In the genomic region with DNA sequence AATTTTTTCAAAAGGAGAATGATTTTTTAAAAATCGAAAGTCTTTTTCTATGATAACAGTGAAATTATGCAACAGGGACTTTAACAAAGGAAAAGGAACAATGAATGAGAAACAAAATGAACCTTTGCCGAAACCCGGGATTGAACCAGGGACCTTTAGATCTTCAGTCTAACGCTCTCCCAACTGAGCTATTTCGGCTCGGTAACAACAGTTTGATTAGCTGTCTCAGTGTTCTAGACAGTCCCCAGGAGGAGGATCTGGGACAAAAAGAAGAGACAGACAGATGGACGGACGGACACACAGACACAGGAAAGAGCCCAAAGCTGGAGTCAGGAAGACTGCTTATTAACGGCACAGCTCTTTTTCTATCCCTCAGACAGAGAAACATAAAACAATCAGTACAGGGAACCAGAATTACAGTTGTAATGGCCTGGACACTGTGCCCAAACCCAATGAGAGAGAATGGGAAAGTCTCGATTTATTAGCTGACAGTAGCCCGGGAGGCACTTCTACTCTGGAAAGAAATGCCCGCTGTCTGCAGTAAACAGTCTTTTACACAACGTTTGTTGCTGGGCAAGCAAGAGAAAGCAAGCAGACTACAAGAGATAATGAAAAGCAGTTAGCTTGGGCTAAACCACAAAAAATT, we compare ENCODE assay signal across 8 mouse cellular contexts. TPM values are rescaled to one million over a fixed set of nuclear protein-coding genes. Genes with fewer than 3 reads are reported as not detected.
DNase-seq lines count a peak whose midpoint lies in the region; ATAC-seq and TF ChIP-seq lines count a peak whose summit lies in the region.

No protein-coding gene starts in this region.

- peak overlapping the region; percentile 61 for H3K4me3 ChIP-seq in G1E (ENCODE audit: low read depth, low read length)
- H3K4me3 ChIP-seq in heart, embryonic 12.5 days, result peak overlapping the region; percentile 57
- peak overlapping the region; percentile 31 for H3K4me3 ChIP-seq in liver, postnatal 0 days (ENCODE audit: low read depth, low read length)
- peak overlapping the region; percentile 19; the same call in 1 of the 2 replicates for H3K4me3 ChIP-seq in neural tube, embryonic 14.5 days (ENCODE audit: low read depth, low read length)

- peaks cover 15% of the 10 kb centered on the region for H3K4me1 ChIP-seq in G1E (ENCODE audit: insufficient read depth, low read depth, low read length)
- H3K4me1 ChIP-seq in heart, embryonic 12.5 days (replicated peaks), result no peaks in the 10 kb centered on the region
- H3K4me1 ChIP-seq in liver, postnatal 0 days (ENCODE audit: insufficient read depth), result peaks cover 3% of the 10 kb centered on the region; the same call in 1 of the 2 replicates
- H3K4me1 ChIP-seq in neural tube, embryonic 14.5 days (ENCODE audit: control insufficient read depth, insufficient read depth, low read length), result no peaks in the 10 kb centered on the region

- no peaks in the 10 kb centered on the region for H3K36me3 ChIP-seq in G1E (replicated peaks)
- no peaks in the 10 kb centered on the region for H3K36me3 ChIP-seq in heart, embryonic 12.5 days
- no peaks in the 10 kb centered on the region for H3K36me3 ChIP-seq in liver, postnatal 0 days (replicated peaks; ENCODE audit: insufficient read depth, low read length)
- H3K36me3 ChIP-seq in neural tube, embryonic 14.5 days (ENCODE audit: control insufficient read depth, insufficient read depth, low read length), result no peaks in the 10 kb centered on the region

- peaks cover 13% of the 10 kb centered on the region; the same call in 1 of the 2 replicates for H3K27me3 ChIP-seq in G1E (ENCODE audit: insufficient read depth, low read length)
- no peaks in the 10 kb centered on the region for H3K27me3 ChIP-seq in heart, embryonic 12.5 days (replicated peaks)
- H3K27me3 ChIP-seq in liver, postnatal 0 days (ENCODE audit: insufficient read depth, low read length), result no peaks in the 10 kb centered on the region
- no peaks in the 10 kb centered on the region for H3K27me3 ChIP-seq in neural tube, embryonic 14.5 days (ENCODE audit: control insufficient read depth, insufficient read depth, low read length)

- H3K9ac ChIP-seq in heart, embryonic 12.5 days, result peak overlapping the region; percentile 39; the same call in 1 of the 2 replicates
- H3K9ac ChIP-seq in liver, postnatal 0 days (replicated peaks), result no peak overlapping the region; the same call in 1 of the 2 replicates
- H3K9ac ChIP-seq in neural tube, embryonic 14.5 days (replicated peaks; ENCODE audit: low read depth, low read length), result no peak overlapping the region

- peak; percentile 53 for DNase-seq in 3134 (ENCODE audit: extremely low read depth, insufficient read length, low spot score)
- no peak for DNase-seq in G1E (ENCODE audit: low spot score)
- DNase-seq in embryo, embryonic 10 days (ENCODE audit: low spot score), result peak; percentile 87
- DNase-seq in kidney, postnatal 36 days, result peak; percentile 0 to 3
- DNase-seq in liver, postnatal 0 days, result peak; percentile 66

- no peak overlapping the region for H3K27ac ChIP-seq in heart, embryonic 12.5 days (ENCODE audit: poor library complexity, severe bottlenecking)
- no peak overlapping the region for H3K27ac ChIP-seq in liver, postnatal 0 days (ENCODE audit: low read depth)
- no peak overlapping the region for H3K27ac ChIP-seq in neural tube, embryonic 14.5 days (ENCODE audit: low read depth, low read length)

- no peak for TF ChIP-seq CTCF in G1E (IDR thresholded peaks at IDR 0.05; ENCODE audit: low read depth, low read length)
- TF ChIP-seq CTCF in liver, postnatal 0 days (IDR thresholded peaks at IDR 0.05; ENCODE audit: low read depth), result no peak

- H3K4me2 ChIP-seq in heart, embryonic 12.5 days, result peak overlapping the region; percentile 64
- H3K4me2 ChIP-seq in liver, postnatal 0 days (ENCODE audit: low read depth, low read length), result peak overlapping the region; percentile 60
- peak overlapping the region; percentile 33 for H3K4me2 ChIP-seq in neural tube, embryonic 14.5 days (ENCODE audit: low read depth, low read length)

- WGBS in heart, embryonic 12.5 days, result 1% methylated on average over 13 of the region's 13 CpGs
- 1% methylated on average over 13 of the region's 13 CpGs for WGBS in liver, postnatal 0 days (ENCODE audit: insufficient replicate concordance)
- WGBS in neural tube, embryonic 14.5 days, result 1% methylated on average over 13 of the region's 13 CpGs

- H3K9me3 ChIP-seq in G1E (replicated peaks), result no peaks in the 10 kb centered on the region
- H3K9me3 ChIP-seq in heart, embryonic 12.5 days (replicated peaks), result no peaks in the 10 kb centered on the region
- no peaks in the 10 kb centered on the region for H3K9me3 ChIP-seq in liver, postnatal 0 days (ENCODE audit: low read length)
- H3K9me3 ChIP-seq in neural tube, embryonic 14.5 days (ENCODE audit: control insufficient read depth, low read length), result no peaks in the 10 kb centered on the region

- no peak for ATAC-seq in G1E (ENCODE audit: extremely low read depth, insufficient number of reproducible peaks, low FRiP score, poor library complexity, severe bottlenecking)
- ATAC-seq in heart, embryonic 12.5 days (ENCODE audit: insufficient number of reproducible peaks, low FRiP score), result peak; percentile 71
- peak; percentile 72 for ATAC-seq in liver, postnatal 0 days
- peak; percentile 69 for ATAC-seq in neural tube, embryonic 14.5 days (ENCODE audit: low read depth)
- ATAC-seq in erythroid progenitor cell, adult 5-6 weeks (replicated peaks; ENCODE audit: low FRiP score, poor library complexity, severe bottlenecking), result no peak; the same call in 1 of the 2 replicates

- no peak for TF ChIP-seq EP300 in liver, postnatal 0 days (IDR thresholded peaks at IDR 0.05; ENCODE audit: low read depth)

RNA-seq across cellular contexts. Expression of gene Hist1h2br, which starts 49.3 kb away (rescaled TPM):
- total RNA-seq in G1E (2014; fragmentation: Nextera tagmentation) (1,040 and 1,147 TPM in 2 replicates), G1E (2017) (1,116 and 1,141 TPM in 2 replicates)
- polyA plus RNA-seq in G1E (2012), result 4.6 and 25.4 TPM in 2 replicates
- 8.1 and 12.8 TPM in 2 replicates for polyA plus RNA-seq in heart, embryonic 12.5 days (2016; fragmentation: Nextera tagmentation; extraction: Ambion mirVana)
- polyA plus RNA-seq in liver, postnatal 0 days (2015; fragmentation: Nextera tagmentation; extraction: Ambion mirVana), result 14.9 and 15.6 TPM in 2 replicates
- 2.4 and 4.8 TPM in 2 replicates for polyA plus RNA-seq in neural tube, embryonic 14.5 days (2014; fragmentation: Nextera tagmentation; extraction: Ambion mirVana)
- 696 and 939 TPM in 2 replicates for total RNA-seq in erythroid progenitor cell, adult 5-6 weeks (2015; ENCODE audit: low replicate concordance)
- total RNA-seq in erythroid progenitor cell, adult 5-6 weeks (2017; ENCODE audit: low replicate concordance), result 393 and 1,610 TPM in 2 replicates

RNA-seq across cellular contexts. Expression of gene Hist1h2ap, which starts 49.6 kb away (rescaled TPM):
- total RNA-seq in G1E (2014; fragmentation: Nextera tagmentation), result 653 and 691 TPM in 2 replicates
- 2,134 and 3,440 TPM in 2 replicates for total RNA-seq in G1E (2017)
- 8,984 and 13,644 TPM in 2 replicates for polyA plus RNA-seq in G1E (2012)
- polyA plus RNA-seq in heart, embryonic 12.5 days (2016; fragmentation: Nextera tagmentation; extraction: Ambion mirVana), result 2,122 and 2,141 TPM in 2 replicates
- polyA plus RNA-seq in liver, postnatal 0 days (2015; fragmentation: Nextera tagmentation; extraction: Ambion mirVana), result 3,753 and 3,756 TPM in 2 replicates
- polyA plus RNA-seq in neural tube, embryonic 14.5 days (2014; fragmentation: Nextera tagmentation; extraction: Ambion mirVana), result 268 and 373 TPM in 2 replicates
- 209 and 329 TPM in 2 replicates for total RNA-seq in erythroid progenitor cell, adult 5-6 weeks (2015; ENCODE audit: low replicate concordance)
- total RNA-seq in erythroid progenitor cell, adult 5-6 weeks (2017; ENCODE audit: low replicate concordance), result 6,300 and 16,342 TPM in 2 replicates

RNA-seq across cellular contexts. Expression of gene Hist1h4n, which starts 50.9 kb away (rescaled TPM):
- total RNA-seq in G1E (2014; fragmentation: Nextera tagmentation) (349 and 456 TPM in 2 replicates), G1E (2017) (3,540 and 3,844 TPM in 2 replicates)
- polyA plus RNA-seq in G1E (2012), result 15.7 and 41.0 TPM in 2 replicates
- polyA plus RNA-seq in heart, embryonic 12.5 days (2016; fragmentation: Nextera tagmentation; extraction: Ambion mirVana), result 8.4 and 15.5 TPM in 2 replicates
- polyA plus RNA-seq in liver, postnatal 0 days (2015; fragmentation: Nextera tagmentation; extraction: Ambion mirVana), result 9.2 and 9.8 TPM in 2 replicates
- polyA plus RNA-seq in neural tube, embryonic 14.5 days (2014; fragmentation: Nextera tagmentation; extraction: Ambion mirVana), result 4.7 and 7.3 TPM in 2 replicates
- total RNA-seq in erythroid progenitor cell, adult 5-6 weeks (2015; ENCODE audit: low replicate concordance), result 169 and 258 TPM in 2 replicates
- total RNA-seq in erythroid progenitor cell, adult 5-6 weeks (2017; ENCODE audit: low replicate concordance), result 2,740 and 4,790 TPM in 2 replicates

Comparison
In these comparisons a context has a peak if more than half of its experiments do, and no peak if none do; other contexts are left out.
1. ATAC-seq: peak in heart, embryonic 12.5 days (single experiment), liver, postnatal 0 days (single experiment) and neural tube, embryonic 14.5 days (single experiment); none in G1E (single experiment) and erythroid progenitor cell, adult 5-6 weeks (single experiment).
2. Peak in every context shown above with its lines, with median percentiles within 50 percentile points of each other: H3K4me3 ChIP-seq and H3K4me2 ChIP-seq.